Comparison of ENCODE assay signal across 17 mouse cellular contexts in the genomic region with DNA sequence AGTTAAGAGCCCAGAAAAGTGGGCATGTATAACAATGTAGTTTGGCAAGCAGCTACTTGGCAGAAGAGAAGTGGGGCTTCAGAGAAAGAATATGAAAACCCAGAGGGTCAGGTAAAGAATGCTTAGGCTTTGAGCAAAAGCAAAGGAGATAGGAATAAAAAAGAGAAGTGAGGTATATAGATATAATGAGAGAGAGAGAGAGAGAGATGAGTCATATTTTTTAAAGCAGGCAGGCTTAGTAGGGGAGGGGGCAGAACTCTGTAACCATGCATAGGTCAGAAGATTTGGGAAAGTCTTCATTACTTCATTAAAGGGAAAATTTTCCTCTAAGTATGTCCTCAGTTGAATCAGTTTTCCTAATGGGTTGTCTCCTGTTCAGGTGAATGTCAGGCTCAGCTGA. TPM values are rescaled to one million over a fixed set of nuclear protein-coding genes. Genes with fewer than 3 reads are reported as not detected.
DNase-seq lines count a peak whose midpoint lies in the region; TF ChIP-seq lines count a peak whose summit lies in the region.
"Had no signal": no experiment of that assay in that cellular context is flagged by ENCODE, and none has a peak within 500 bp of the region (broad histone marks: within the 10 kb centered on the region; RNA-seq: fewer than 3 reads in every experiment).

No protein-coding gene starts in this region.

- no peak overlapping the region for H3K9ac ChIP-seq in MEL (ENCODE audit: control insufficient read depth, low read depth, low read length, poor library complexity, severe bottlenecking)

- TF ChIP-seq POLR2A in MEL (IDR thresholded peaks at IDR 0.05; ENCODE audit: control insufficient read depth in 1 of 2, insufficient read depth in 1 of 2, low read depth in 1 of 2, low read length in 2 of 2, poor library complexity in 1 of 2) = no peak

- no peaks in the 10 kb centered on the region for H3K9me3 ChIP-seq in MEL (replicated peaks; ENCODE audit: insufficient read depth, low read length)
- H3K9me3 ChIP-seq: G1E had no signal

- peaks cover 4 to 8% of the 10 kb centered on the region in 2 experiments for H3K4me1 ChIP-seq in MEL (ENCODE audit: control insufficient read depth in 1 of 2, insufficient read depth in 2 of 2, low read length in 2 of 2)

- no peak for TF ChIP-seq CTCF in MEL (IDR thresholded peaks at IDR 0.05 in 2 of 3, conservative IDR thresholded peaks at IDR 0.05 in 1 of 3; ENCODE audit: control insufficient read depth in 1 of 3, insufficient read depth in 1 of 3, low read depth in 2 of 3, low read length in 3 of 3, poor library complexity in 1 of 3, severe bottlenecking in 1 of 3)

- peak in 1 of 2 experiments; percentile 97; a peak in 2 of 4 replicates for TF ChIP-seq EP300 in MEL (IDR thresholded peaks at IDR 0.05; ENCODE audit: low read depth in 1 of 2, low read length in 2 of 2)

- peak; percentile 74 for DNase-seq in MEL (ENCODE audit: low read depth, low spot score)
- DNase-seq in cerebellum, adult 9-11 months = no peak
- DNase-seq: adrenal gland, adult 2 months; adrenal gland, adult 8-10 months; adrenal gland, postnatal 10 days; adrenal gland, postnatal 14 days; adrenal gland, postnatal 25 days; adrenal gland, postnatal 36 days; B cell, adult 2 months; cerebellum, adult 11 months; cerebellum, adult 11-12 months; cerebellum, adult 18-20 months; cerebellum, adult 2 months; cerebellum, adult 8-10 months had no signal

- H3K36me3 ChIP-seq in MEL (ENCODE audit: control insufficient read depth in 1 of 2, insufficient read depth in 2 of 2, low read length in 2 of 2) = peaks cover 0 to 12% of the 10 kb centered on the region in 2 experiments; a peak in 2 of 4 replicates
- H3K36me3 ChIP-seq: G1E had no signal

- H3K79me2 ChIP-seq in MEL (ENCODE audit: control insufficient read depth, insufficient read depth, low read length, poor library complexity) = no peaks in the 10 kb centered on the region

- TF ChIP-seq RAD21 in MEL (IDR thresholded peaks at IDR 0.05; ENCODE audit: low read depth, low read length) = no peak

- H3K4me3 ChIP-seq in MEL (ENCODE audit: control insufficient read depth in 1 of 2, insufficient read depth in 1 of 2, low read depth in 2 of 2, low read length in 2 of 2) = no peak overlapping the region

- H3K27ac ChIP-seq in MEL (ENCODE audit: control insufficient read depth, low read depth, low read length) = no peak overlapping the region

- H3K27me3 ChIP-seq in MEL (ENCODE audit: control insufficient read depth in 1 of 2, insufficient read depth in 2 of 2, low read length in 2 of 2) = no peaks in the 10 kb centered on the region
- H3K27me3 ChIP-seq: CH12.LX, Patski had no signal

TF ChIP-seq in MEL, 35 proteins besides CTCF, POLR2A, EP300 and RAD21:
- TF ChIP-seq GATA1 (IDR thresholded peaks at IDR 0.05; ENCODE audit: low read depth, low read length) (peak; percentile 79), UBTF (IDR thresholded peaks at IDR 0.05; ENCODE audit: borderline replicate concordance, insufficient read depth, low read depth, low read length) (no peak), RCOR1 (IDR thresholded peaks at IDR 0.05; ENCODE audit: low read depth, low read length) (peak; percentile 60), JUND (IDR thresholded peaks at IDR 0.05; ENCODE audit: low read depth, low read length) (peak; percentile 97), ETS1 (IDR thresholded peaks at IDR 0.05; ENCODE audit: low read depth, low read length) (peak; percentile 76; the same call in 1 of the 2 replicates), ZC3H11A (IDR thresholded peaks at IDR 0.05; ENCODE audit: low read depth, low read length) (no peak), MAZ (IDR thresholded peaks at IDR 0.05; ENCODE audit: low read depth, low read length) (0 out of 2 replicates have a peak, but pooled peaks have one; percentile 76)

RNA-seq across cellular contexts. Expression of a gene that starts 18.8 kb away (rescaled TPM):
- 35.3 and 35.4 TPM in 2 replicates for total RNA-seq in MEL (2012; rRNA removed)
- polyA plus RNA-seq in MEL (2012; ENCODE audit: insufficient read depth in 1 of 2, insufficient read length in 2 of 2, low read depth in 1 of 2, low replicate concordance in 2 of 2, missing spikeins in 1 of 2) = 10 to 100 TPM; 21.4 to 33.9 TPM
